Mouse (Mus musculus) cerebellum, adult 9-10 months (tissue): ENCODE measurements around the gene Adgrg6.
A peak's percentile ranks its signal among the peaks of the same experiment; 100 is the strongest.

Experiments used
- DNase-seq: peaks from one replicate; pipeline ENCODE4 v3.0.0; 2022

Gene Adgrg6

DNA sequence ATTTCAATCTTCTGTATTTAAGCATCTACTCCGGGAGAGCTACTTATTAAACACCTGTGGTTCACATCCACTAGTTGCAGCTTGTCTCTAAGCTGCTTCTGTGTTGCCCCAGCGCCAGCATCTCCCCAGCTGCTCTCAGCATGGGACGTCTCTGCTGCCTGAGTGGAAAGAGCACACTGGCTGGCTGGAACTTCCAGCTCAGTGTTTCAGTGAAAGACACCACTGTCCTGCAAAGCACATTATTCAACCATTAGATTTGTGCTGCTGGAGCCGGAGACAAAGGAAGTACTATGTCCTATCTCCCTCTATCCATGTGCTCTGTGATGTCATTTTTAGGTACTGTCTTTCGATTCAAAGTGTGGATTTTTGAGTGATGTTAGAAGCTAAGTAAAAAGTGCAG, 63.0 kb downstream of the Adgrg6 start:
- DNase-seq = peak; percentile 2

GRCm38 (mm10) chr10:14480928-14481327, 64.5 kb downstream of the Adgrg6 start:
- no peak for DNase-seq

GRCm38 (mm10) chr10:14476393-14476792, 69.1 kb downstream of the Adgrg6 start:
- no peak for DNase-seq

- DNase-seq = no peak
Observed at GRCm38 (mm10) chr10:14475641-14476040, 69.8 kb downstream of the Adgrg6 start.

DNA sequence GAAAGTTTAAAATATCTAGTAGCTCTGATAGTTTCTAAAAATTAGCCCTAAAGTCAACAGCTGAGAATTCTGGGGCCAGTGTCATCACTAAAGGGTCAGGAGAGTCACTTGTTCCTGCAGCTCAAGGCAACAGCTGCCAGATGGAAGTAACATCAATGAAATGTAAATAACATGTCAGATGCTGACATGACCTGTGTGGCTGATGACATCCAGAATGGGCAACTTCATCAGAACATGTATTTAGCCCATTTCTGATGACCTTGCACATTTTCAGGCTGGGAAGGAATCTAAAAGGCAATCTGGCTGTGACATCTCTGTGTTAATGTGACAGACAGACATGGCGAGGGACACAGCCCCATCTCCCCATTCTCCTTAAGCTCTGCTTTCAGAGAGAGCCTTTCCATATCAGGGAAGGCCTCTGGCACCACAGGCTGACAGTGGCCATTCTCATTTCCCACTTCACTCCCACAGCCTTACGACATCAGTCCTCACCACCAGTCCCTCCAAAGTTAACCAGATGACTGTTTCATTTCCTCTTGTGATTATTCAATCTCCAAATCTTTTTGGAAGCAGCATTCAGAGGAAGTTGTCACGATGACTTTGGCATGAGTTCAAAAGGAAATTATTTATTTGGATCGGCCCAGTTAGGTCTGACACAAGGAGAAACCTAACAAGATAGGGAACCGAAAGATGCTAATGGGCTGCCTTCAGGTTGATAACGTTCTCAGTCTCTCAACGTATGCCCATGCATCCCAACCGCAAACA, 70.7 kb downstream of the Adgrg6 start:
- DNase-seq = no peak

DNA sequence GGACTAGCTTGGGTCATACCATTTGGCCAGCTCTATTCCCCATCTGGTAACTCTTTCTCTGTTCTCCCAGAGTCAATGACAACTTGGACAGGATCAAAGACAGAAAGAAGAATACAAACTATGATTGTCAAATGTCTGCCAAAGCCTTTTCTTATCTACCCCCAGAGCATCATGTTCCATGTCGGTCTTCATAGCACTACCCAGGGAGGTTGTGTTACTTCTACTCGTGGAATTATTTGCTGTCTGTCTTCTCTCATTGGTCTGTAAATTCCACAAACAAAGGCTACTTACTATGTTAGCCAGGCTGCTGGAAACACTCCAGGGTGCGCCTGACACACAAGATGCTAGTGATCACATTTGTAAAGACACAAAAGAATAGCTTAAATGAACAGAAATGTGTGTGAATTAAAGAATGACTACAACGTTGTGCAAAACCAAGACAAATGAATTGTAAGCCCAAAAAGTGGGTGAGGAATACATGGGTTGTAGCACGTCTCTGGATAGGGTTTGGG, 74.4 kb downstream of the Adgrg6 start:
- DNase-seq = no peak

- no peak for DNase-seq
Observed at GRCm38 (mm10) chr10:14468623-14469022, 76.8 kb downstream of the Adgrg6 start.

- DNase-seq = no peak
Observed at GRCm38 (mm10) chr10:14463796-14464511, 81.5 kb downstream of the Adgrg6 start.

DNA sequence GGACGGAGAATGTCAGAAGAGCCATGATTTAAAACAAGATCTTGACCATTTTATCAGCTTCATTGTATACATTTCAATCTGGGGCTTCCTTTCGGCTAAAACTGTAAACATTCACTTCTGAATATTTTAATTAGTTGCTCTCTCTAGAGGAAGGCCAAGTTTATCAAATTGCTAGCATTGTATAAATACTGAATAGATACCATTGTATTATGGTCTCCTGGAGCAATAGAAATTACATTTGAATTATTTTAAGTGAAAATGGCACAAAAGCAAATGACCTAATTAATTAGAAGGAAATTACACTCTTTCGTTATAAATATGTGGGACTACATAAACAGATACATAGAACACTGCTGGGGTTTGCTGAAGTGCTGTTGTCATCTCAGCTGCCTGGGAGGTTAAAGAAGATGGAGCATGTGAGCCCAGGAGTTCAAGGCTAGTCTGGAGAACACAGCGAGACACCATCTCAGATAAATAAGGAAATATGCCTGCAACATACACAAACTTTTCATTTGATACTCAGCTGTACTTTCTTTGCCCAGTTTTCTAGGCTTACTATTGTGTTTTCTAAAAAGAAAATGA, 84.4 kb downstream of the Adgrg6 start:
- no peak for DNase-seq

- no peak for DNase-seq
Observed at GRCm38 (mm10) chr10:14460252-14460932, 85.1 kb downstream of the Adgrg6 start.

GRCm38 (mm10) chr10:14459819-14460218, 85.6 kb downstream of the Adgrg6 start:
- DNase-seq = no peak

DNA sequence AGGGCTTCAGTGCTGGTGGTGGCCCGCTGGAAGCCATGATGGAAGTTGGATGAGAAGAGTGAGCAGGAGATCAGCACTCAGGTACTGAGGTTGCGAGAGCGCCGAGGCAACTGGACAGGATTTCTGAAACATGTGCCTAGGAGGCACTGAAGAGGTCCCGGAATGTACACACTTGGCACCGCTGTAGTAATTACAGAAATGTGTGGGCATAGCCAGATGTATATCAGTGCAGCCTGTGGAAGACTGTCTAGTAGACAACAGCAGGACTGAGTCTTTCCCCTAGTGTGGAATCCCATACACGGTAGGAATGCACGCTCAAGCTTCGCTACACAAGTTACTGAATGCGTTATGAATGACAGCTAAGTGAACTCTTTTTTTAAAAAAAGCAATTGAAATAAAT, 86.1 kb downstream of the Adgrg6 start:
- no peak for DNase-seq

DNA sequence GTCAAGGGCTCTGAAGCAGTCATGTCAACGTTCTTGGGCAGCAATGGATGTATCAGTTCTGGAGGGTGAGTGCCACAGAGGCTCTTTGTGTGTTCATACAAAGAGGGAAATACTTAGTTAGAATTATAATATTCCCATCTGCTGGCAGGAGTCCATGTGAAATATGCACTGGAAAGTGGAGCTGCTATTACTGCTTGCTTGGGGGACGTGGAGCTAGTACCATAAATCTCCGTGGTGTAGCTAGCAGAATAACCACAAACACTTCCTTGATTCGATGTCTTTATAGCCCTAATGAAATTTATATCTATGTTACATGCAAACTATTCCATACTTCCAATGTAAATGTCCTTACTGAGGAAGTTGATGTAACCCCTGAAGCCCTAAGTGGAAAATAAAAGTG, 91.0 kb downstream of the Adgrg6 start:
- no peak for DNase-seq

GRCm38 (mm10) chr10:14451811-14452210, 93.6 kb downstream of the Adgrg6 start:
- DNase-seq = peak; percentile 16

GRCm38 (mm10) chr10:14450073-14450472, 95.4 kb downstream of the Adgrg6 start:
- DNase-seq = no peak

DNA sequence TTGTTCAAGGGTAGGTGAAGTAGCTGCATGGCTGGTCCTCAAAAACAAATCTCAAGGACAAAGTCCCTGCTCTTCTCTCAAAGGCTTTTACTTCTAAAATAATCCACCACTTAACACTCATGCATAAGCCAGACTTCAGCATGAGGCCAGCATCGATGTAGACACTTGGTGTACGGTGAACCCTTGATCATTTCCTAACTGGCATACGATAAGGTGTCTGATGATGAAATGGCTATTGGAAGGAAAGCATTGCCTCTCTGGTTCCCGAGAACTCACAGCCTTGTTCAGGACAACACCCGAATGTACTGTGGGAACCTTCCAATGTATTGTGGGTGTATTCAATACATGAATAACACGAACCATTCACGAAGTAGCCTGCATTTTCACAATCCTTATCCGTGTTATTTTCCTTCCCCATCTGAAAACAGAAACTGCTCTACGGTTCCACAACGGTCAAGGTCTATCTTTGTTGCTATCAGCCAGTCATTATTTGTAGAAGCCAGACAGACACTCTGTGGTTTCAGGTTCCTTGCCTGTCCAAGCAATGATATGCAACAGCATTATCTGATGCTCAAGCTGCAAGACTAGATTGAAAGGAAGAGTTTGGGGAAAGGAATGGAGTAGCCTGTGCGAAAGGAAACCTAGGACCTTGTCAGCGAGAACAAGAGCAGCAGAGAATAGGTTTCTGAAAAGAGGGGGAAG, 99.7 kb downstream of the Adgrg6 start:
- no peak for DNase-seq

DNA sequence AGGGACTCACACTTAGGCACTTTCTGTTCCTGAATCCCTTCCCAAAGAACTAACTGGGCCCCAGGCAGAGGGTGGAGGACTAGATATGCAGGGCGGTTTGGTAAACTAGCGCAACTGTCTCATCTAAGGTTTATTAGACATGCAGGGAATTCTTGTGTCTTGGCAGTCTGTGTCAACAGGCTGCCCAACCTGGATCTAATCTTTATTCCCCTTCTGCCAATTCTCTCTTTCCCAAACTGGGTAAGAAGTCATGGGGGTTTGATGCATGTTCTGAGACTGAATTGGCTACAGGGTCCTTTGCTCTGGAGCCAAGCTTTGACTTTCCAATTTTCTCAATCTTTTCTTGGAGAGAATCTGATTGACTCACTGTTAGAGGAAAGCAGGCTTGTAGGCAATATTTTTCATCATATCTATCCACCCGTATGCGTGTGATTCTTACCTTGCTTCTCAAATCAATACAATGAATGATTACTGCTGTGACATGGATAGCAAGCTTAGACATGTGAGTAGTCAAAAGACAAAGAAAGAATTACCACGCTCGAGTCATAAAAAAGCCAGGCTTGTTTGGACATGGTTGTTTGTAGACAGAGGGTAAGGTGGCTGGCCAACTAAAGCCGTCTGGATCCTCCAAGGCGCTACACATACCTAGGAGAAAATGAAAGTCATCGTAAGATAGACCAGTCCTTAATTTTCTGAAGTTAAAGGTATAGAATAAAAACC, 104.4 kb downstream of the Adgrg6 start:
- no peak for DNase-seq

GRCm38 (mm10) chr10:14404070-14404469, 141.4 kb downstream of the Adgrg6 start:
- no peak for DNase-seq

- DNase-seq = no peak
Observed at GRCm38 (mm10) chr10:14401744-14402143, 143.7 kb downstream of the Adgrg6 start.

DNA sequence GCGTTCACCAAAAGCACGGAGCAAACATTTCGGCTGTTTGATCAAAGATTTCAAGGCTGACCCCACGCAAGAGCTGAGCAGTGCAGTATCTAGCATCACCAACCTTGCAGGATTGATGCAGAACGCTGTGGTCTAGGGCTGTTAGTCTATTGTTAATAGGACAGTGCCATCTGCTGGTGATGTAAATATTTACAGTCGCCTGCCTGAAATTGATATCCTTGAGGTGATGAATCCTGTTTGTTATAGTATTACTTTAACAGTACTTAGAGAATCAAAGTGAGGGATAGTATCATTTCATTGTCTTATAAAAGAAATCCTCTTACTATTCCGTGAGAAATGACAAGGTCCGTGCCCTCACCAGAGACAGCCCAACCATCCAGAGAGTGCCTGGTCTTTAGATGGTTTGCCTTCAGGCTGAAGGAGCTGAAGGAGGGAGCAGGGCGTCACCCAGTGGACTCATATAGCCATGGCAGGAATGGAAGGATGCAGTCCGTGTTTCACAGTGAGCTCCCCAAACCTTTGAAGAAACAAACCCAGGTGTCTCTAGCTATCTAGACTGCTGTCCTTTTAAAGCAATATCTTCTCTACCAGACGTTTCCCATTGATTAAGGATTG, 154.3 kb downstream of the Adgrg6 start:
- peak; percentile 74 for DNase-seq

DNA sequence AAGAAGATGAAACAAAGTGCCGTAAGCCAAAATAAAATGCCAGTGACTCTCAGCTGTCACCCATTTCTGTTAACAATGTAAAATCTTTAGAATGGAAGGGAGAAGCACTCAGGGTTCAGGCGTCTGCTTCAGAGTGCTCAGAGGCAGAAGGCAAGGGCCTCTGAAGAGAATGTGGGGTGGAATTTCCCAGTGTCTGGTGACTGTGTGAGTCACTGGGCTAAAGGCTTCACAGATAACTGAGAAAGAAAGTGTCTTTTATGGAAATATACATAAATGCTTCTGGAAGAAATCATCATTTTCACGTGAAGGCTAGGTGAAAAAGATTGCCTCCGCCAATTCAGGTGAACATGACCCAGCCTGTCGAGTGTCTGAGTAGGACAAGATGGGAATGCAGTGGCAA, 159.9 kb downstream of the Adgrg6 start:
- DNase-seq = no peak
